Mouse (Mus musculus) heart, adult 2 months (tissue): Measurements from ENCODE around the gene Fus.

Experiments
- CTCF ChIP-seq: fragments of 200-600 bp; IDR thresholded peaks from 2 replicates; pipeline ENCODE4 v1.8.1; 2022; ENCODE audit warnings: antibody characterized with exemption, mild to moderate bottlenecking, moderate library complexity
- POLR2A ChIP-seq: fragments of 200-500 bp; IDR thresholded peaks from 2 replicates; pipeline ENCODE4 v1.6.1; 2011; ENCODE audit warnings: mild to moderate bottlenecking, low read depth, low read length, control low read depth; ENCODE audit not compliant: insufficient read depth

DNA sequence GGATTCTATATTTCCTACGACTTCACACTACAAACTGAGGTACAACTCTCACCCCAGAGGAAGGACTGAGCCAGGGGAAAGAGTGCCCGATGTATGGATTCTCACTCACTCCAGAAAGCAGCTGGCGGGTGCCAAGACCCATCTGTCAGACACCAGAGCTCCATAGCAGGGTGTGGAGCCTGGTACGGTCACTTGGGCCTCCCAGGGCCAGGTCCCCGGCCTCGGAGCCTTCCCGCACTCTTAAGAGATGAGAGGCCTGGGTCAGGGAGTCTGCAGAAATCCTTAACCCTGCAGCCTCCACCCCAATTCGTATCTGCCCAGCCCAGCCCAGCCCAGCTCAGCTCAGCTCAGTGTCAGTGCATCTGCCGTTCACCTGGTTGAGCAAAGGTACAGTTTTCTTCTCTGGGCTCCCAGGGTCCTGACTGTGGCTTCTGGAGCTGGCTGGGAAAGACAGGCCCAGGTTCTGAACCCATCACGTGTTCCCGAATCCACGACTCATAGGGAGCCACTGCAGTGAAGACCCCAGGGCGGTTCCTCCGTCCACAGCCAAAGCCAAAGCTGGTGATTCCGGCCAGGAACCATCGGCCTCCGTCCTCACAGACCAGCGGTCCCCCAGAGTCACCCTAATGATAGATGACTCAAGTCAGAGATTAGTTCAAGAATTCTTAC lies 30.9 kb upstream of the Fus start:
- TF ChIP-seq POLR2A (no peak), CTCF (no peak)
